Mouse (Mus musculus): Measurements from ENCODE around the gene Gm21739. TPM values are rescaled to one million over a fixed set of nuclear protein-coding genes. Genes with fewer than 3 reads are reported as not detected.
"Not testable (repeated sequence)": the region's sequence is repeated elsewhere in the genome, so short reads cannot be mapped to it uniquely, and the experiment has no call there.

Gene Gm21739
- polyA plus RNA-seq (2016; fragmentation: Nextera tagmentation; extraction: Ambion mirVana) = not detected in 2 replicates

DNA sequence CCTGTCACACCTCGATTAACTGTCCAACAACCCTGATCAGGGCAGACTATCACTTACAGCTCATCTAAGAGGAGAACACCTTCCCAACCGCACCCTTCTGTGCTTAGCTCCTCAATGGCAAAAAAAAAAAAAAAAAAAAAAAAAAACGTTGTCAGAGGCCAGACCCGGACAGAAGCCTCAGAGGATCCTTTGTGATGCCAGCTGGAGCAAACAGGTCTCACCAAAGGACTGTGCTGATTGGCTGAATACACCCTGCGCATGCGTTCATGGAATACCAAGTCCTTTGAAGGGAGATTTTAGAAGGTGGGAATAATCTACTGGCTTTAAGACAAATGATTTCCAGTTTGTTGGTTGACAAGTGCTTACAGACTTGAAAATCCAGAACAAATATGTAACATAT, at the start of gene Gm21739:
Gene Gm21739, minus strand, starts transcription at position 101 of the 400 bp plus-strand sequence.
- no CpG with 5 or more reads among the region's 6 CpGs for WGBS
- not testable (repeated sequence) for H3K36me3 ChIP-seq; H3K4me2 ChIP-seq; H3K27me3 ChIP-seq; H3K4me1 ChIP-seq (replicated peaks); H3K9ac ChIP-seq (replicated peaks); ATAC-seq (ENCODE audit: insufficient number of reproducible peaks, insufficient read depth, low FRiP score, low TSS enrichment, low read depth); H3K9me3 ChIP-seq; H3K27ac ChIP-seq; H3K4me3 ChIP-seq (replicated peaks)
